Mouse (Mus musculus): Measurements from ENCODE around the gene Gramd1b. TPM values are rescaled to one million over a fixed set of nuclear protein-coding genes. Genes with fewer than 3 reads are reported as not detected.

The Gramd1b gene
- polyA plus RNA-seq, 1 experiment from 2014 or later: 6.1 TPM

GRCm38 (mm10) chr9:40269880-40270279, 261.3 kb downstream of the Gramd1b start:
- no peak for DNase-seq (ENCODE audit: low spot score)

GRCm38 (mm10) chr9:40269103-40269861, 261.9 kb downstream of the Gramd1b start, which contains the start of gene Scn3b:
TSS of gene Scn3b (plus strand) at chr9:40269217.
- DNase-seq (ENCODE audit: low spot score): peak; percentile 2

- no peak for DNase-seq (ENCODE audit: low spot score)
These were observed 262.5 kb downstream of the Gramd1b start for GRCm38 (mm10) chr9:40268748-40269102.

- DNase-seq (ENCODE audit: low spot score): no peak
These were observed 263.0 kb downstream of the Gramd1b start for GRCm38 (mm10) chr9:40268040-40268747.

GRCm38 (mm10) chr9:40263874-40264273, 267.3 kb downstream of the Gramd1b start:
- DNase-seq (ENCODE audit: low spot score): no peak

- no peak for DNase-seq (ENCODE audit: low spot score)
These were observed 278.7 kb downstream of the Gramd1b start for GRCm38 (mm10) chr9:40252459-40252858.

- DNase-seq (ENCODE audit: low spot score): no peak
These were observed 282.1 kb downstream of the Gramd1b start for GRCm38 (mm10) chr9:40249106-40249505.

GRCm38 (mm10) chr9:40246702-40247101, 284.5 kb downstream of the Gramd1b start:
- DNase-seq (ENCODE audit: low spot score): no peak

GRCm38 (mm10) chr9:40245974-40246665, 285.1 kb downstream of the Gramd1b start:
- DNase-seq (ENCODE audit: low spot score): no peak

- no peak for DNase-seq (ENCODE audit: low spot score)
These were observed 285.7 kb downstream of the Gramd1b start for GRCm38 (mm10) chr9:40245466-40245865.

Other genes with a start within 250 kb of the Gramd1b start
- gene Gm21915, start 139.2 kb upstream of the Gramd1b start, polyA plus RNA-seq (2015; fragmentation: Nextera tagmentation; extraction: Ambion mirVana): not detected in 2 replicates
- gene Clmp, start 154.6 kb upstream of the Gramd1b start, polyA plus RNA-seq (2015; fragmentation: Nextera tagmentation; extraction: Ambion mirVana): 0.74 and 0.75 TPM in 2 replicates

Data from thymus, postnatal 0 days (tissue).